Mouse (Mus musculus): ENCODE measurements at regions not wholly inside any gene's neighbourhood (a gene's known extent, or its start where the extent isn't known, plus 50 kb on each side); places are given as distances from the start of the nearest gene placed in this dataset.

GRCm38 (mm10) chr17:83078601-83079360 is 136.3 kb upstream of the Pkdcc start:
- no peak for TF ChIP-seq POU5F1 (IDR thresholded peaks at IDR 0.05; ENCODE audit: borderline replicate concordance, low read length)
- TF ChIP-seq NANOG (IDR thresholded peaks at IDR 0.05; ENCODE audit: borderline replicate concordance, low read length), result no peak
- no peak for TF ChIP-seq CTCF (conservative IDR thresholded peaks at IDR 0.05; ENCODE audit: low read length)
- Histone ChIP-seq H3K27me3 (ENCODE audit: insufficient read depth, low read length) (no peaks in the 10 kb centered on the region), H3K9me3 (ENCODE audit: low read length) (peaks cover 17% of the 10 kb centered on the region), H3K4me1 (replicated peaks; ENCODE audit: low read depth, low read length) (no peaks in the 10 kb centered on the region), H3K4me3 (replicated peaks; ENCODE audit: low read length) (no peak overlapping the region), H3K36me3 (ENCODE audit: insufficient read depth, low read length) (no peaks in the 10 kb centered on the region)

DNA sequence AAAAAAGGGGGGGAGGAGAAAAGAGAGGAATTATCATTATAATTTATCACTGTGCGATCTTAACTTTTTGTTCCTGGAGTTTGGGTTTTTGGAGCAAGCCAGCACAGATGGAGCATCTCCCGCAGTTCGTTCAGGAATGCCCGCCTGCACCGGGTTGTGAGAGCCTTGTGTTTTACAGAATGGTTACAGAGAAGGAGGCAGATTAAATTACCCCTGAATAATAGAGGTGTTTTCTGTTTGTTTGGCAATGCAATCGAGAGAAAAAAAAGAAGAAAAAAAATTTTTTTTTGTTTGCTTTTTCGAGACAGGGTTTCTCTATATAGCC is 135.8 kb upstream of the Pkdcc start:
- TF ChIP-seq POU5F1 (IDR thresholded peaks at IDR 0.05; ENCODE audit: borderline replicate concordance, low read length) (no peak), NANOG (IDR thresholded peaks at IDR 0.05; ENCODE audit: borderline replicate concordance, low read length) (no peak), CTCF (conservative IDR thresholded peaks at IDR 0.05; ENCODE audit: low read length) (no peak)
- Histone ChIP-seq H3K9me3 (ENCODE audit: low read length) (peaks cover 22% of the 10 kb centered on the region), H3K27me3 (ENCODE audit: insufficient read depth, low read length) (no peaks in the 10 kb centered on the region), H3K4me1 (replicated peaks; ENCODE audit: low read depth, low read length) (no peaks in the 10 kb centered on the region), H3K4me3 (replicated peaks; ENCODE audit: low read length) (no peak overlapping the region), H3K36me3 (ENCODE audit: insufficient read depth, low read length) (no peaks in the 10 kb centered on the region)

GRCm38 (mm10) chr17:83081729-83082128 is 133.4 kb upstream of the Pkdcc start:
- peaks cover 28% of the 10 kb centered on the region for H3K9me3 ChIP-seq (ENCODE audit: low read length)
- H3K27me3 ChIP-seq (ENCODE audit: insufficient read depth, low read length), result no peaks in the 10 kb centered on the region; the same call in 1 of the 2 replicates
- no peaks in the 10 kb centered on the region for H3K36me3 ChIP-seq (ENCODE audit: insufficient read depth, low read length)
- H3K4me1 ChIP-seq (replicated peaks; ENCODE audit: low read depth, low read length), result no peaks in the 10 kb centered on the region
- TF ChIP-seq POU5F1 (IDR thresholded peaks at IDR 0.05; ENCODE audit: borderline replicate concordance, low read length) (no peak), CTCF (conservative IDR thresholded peaks at IDR 0.05; ENCODE audit: low read length) (no peak), NANOG (IDR thresholded peaks at IDR 0.05; ENCODE audit: borderline replicate concordance, low read length) (no peak)
- no peak overlapping the region for H3K4me3 ChIP-seq (replicated peaks; ENCODE audit: low read length)

GRCm38 (mm10) chr17:83083521-83083920 is 131.6 kb upstream of the Pkdcc start:
- Histone ChIP-seq H3K4me3 (replicated peaks; ENCODE audit: low read length) (no peak overlapping the region; the same call in 1 of the 2 replicates), H3K9me3 (ENCODE audit: low read length) (peaks cover 28% of the 10 kb centered on the region), H3K36me3 (ENCODE audit: insufficient read depth, low read length) (no peaks in the 10 kb centered on the region), H3K4me1 (replicated peaks; ENCODE audit: low read depth, low read length) (no peaks in the 10 kb centered on the region), H3K27me3 (ENCODE audit: insufficient read depth, low read length) (no peaks in the 10 kb centered on the region; the same call in 1 of the 2 replicates)
- TF ChIP-seq NANOG (IDR thresholded peaks at IDR 0.05; ENCODE audit: borderline replicate concordance, low read length), result no peak
- no peak for TF ChIP-seq CTCF (conservative IDR thresholded peaks at IDR 0.05; ENCODE audit: low read length)
- TF ChIP-seq POU5F1 (IDR thresholded peaks at IDR 0.05; ENCODE audit: borderline replicate concordance, low read length), result no peak

DNA sequence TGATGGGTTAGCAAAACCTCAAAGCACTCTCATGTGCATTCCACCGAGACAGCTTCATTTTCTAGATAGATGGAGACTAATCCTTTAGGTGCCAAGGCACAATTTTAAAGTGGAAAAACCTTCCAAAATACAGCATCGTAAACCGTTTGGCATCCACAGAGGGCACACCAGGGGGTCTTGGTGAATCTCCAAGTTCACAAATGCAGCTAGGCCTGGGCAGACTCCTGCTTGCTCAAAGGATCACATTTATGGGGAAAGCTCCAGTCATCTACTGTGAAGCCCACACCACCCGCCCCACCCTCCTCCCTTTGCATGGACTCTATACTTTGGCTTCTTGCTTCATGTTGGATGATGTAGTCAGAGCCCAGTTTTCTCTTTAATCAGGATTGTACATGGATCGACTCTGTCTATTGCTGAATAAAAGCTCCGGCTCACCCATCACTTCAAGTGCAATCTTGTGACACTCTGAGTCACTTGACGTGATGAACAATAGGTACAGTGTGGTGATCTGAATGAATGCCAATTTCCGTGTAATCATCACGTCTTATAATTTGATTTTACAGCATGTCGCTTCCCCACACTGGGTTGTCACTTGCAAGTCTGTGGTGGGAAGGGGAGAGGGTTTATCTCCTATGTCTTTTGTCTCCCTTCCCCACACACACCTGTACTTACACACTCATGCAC is 129.2 kb upstream of the Pkdcc start:
- no peaks in the 10 kb centered on the region for H3K36me3 ChIP-seq (ENCODE audit: insufficient read depth, low read length)
- no peaks in the 10 kb centered on the region for H3K4me1 ChIP-seq (replicated peaks; ENCODE audit: low read depth, low read length)
- TF ChIP-seq CTCF (conservative IDR thresholded peaks at IDR 0.05; ENCODE audit: low read length) (no peak), POU5F1 (IDR thresholded peaks at IDR 0.05; ENCODE audit: borderline replicate concordance, low read length) (no peak), NANOG (IDR thresholded peaks at IDR 0.05; ENCODE audit: borderline replicate concordance, low read length) (no peak)
- H3K4me3 ChIP-seq (replicated peaks; ENCODE audit: low read length), result no peak overlapping the region
- no peaks in the 10 kb centered on the region; the same call in 1 of the 2 replicates for H3K27me3 ChIP-seq (ENCODE audit: insufficient read depth, low read length)
- peaks cover 28% of the 10 kb centered on the region for H3K9me3 ChIP-seq (ENCODE audit: low read length)

- Histone ChIP-seq H3K4me3 (replicated peaks; ENCODE audit: low read length) (no peak overlapping the region), H3K9me3 (ENCODE audit: low read length) (peaks cover 29% of the 10 kb centered on the region), H3K36me3 (ENCODE audit: insufficient read depth, low read length) (no peaks in the 10 kb centered on the region), H3K4me1 (replicated peaks; ENCODE audit: low read depth, low read length) (no peaks in the 10 kb centered on the region), H3K27me3 (ENCODE audit: insufficient read depth, low read length) (no peaks in the 10 kb centered on the region; the same call in 1 of the 2 replicates)
- TF ChIP-seq NANOG (IDR thresholded peaks at IDR 0.05; ENCODE audit: borderline replicate concordance, low read length), result no peak
- TF ChIP-seq CTCF (conservative IDR thresholded peaks at IDR 0.05; ENCODE audit: low read length), result peak; percentile 53
Measured at GRCm38 (mm10) chr17:83086703-83087102, 128.4 kb upstream of the Pkdcc start.

- Histone ChIP-seq H3K4me1 (replicated peaks; ENCODE audit: low read depth, low read length) (no peaks in the 10 kb centered on the region), H3K9me3 (ENCODE audit: low read length) (peaks cover 22% of the 10 kb centered on the region), H3K36me3 (ENCODE audit: insufficient read depth, low read length) (no peaks in the 10 kb centered on the region), H3K27me3 (ENCODE audit: insufficient read depth, low read length) (no peaks in the 10 kb centered on the region; the same call in 1 of the 2 replicates), H3K4me3 (replicated peaks; ENCODE audit: low read length) (no peak overlapping the region)
- TF ChIP-seq POU5F1 (IDR thresholded peaks at IDR 0.05; ENCODE audit: borderline replicate concordance, low read length) (no peak), CTCF (conservative IDR thresholded peaks at IDR 0.05; ENCODE audit: low read length) (no peak), NANOG (IDR thresholded peaks at IDR 0.05; ENCODE audit: borderline replicate concordance, low read length) (no peak)
Measured at GRCm38 (mm10) chr17:83088471-83088870, 126.6 kb upstream of the Pkdcc start.

DNA sequence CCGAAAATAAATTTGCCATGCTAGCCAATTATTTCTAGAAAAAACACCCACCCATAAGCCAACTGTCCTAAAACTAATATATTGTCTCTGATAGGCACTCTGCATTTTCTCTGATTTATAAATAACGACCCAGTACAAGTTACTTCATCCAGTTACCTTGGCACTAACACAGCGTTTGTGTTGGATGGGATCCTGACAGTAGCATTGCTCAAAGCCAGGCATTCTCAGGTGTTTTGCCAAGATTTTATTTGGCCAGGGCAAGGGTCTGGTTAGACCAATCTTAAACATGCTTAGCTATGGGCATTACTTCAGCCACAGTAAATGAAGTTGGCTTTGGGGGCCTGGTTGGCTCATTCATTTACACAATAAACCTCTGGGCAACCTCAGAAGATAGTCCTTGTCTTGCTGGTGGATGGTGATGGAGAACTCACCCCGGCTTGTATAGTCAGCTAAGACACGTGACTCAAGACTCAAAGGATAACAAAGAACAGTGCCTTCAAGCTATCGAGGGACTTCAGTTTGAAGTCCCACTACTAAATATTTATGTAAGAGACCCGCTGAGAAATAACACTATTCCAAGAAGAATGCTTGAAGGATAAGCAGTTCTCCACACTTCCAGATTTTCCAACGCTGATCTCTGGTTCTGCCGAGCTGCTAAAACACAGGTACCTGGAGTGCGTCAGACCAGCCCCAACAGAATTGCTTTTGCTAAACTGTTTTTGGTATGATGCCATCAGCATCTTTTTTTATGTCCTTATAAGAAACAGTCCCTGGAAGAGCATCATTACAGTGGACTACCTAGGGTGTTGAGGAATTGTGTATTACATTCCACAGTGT is 125.0 kb upstream of the Pkdcc start:
- H3K4me3 ChIP-seq (replicated peaks; ENCODE audit: low read length), result no peak overlapping the region
- H3K36me3 ChIP-seq (ENCODE audit: insufficient read depth, low read length), result no peaks in the 10 kb centered on the region
- TF ChIP-seq CTCF (conservative IDR thresholded peaks at IDR 0.05; ENCODE audit: low read length) (no peak), NANOG (IDR thresholded peaks at IDR 0.05; ENCODE audit: borderline replicate concordance, low read length) (no peak), POU5F1 (IDR thresholded peaks at IDR 0.05; ENCODE audit: borderline replicate concordance, low read length) (no peak)
- no peaks in the 10 kb centered on the region for H3K4me1 ChIP-seq (replicated peaks; ENCODE audit: low read depth, low read length)
- H3K9me3 ChIP-seq (ENCODE audit: low read length), result 0 out of 2 replicates have a peak, but pooled peaks cover 8% of the 10 kb centered on the region
- no peaks in the 10 kb centered on the region; the same call in 1 of the 2 replicates for H3K27me3 ChIP-seq (ENCODE audit: insufficient read depth, low read length)
